Mouse (Mus musculus) erythroblast, embryonic 14.5 days (primary cell): ENCODE results near the gene Sh3rf1.

Experiments used
- GATA1 ChIP-seq: IDR thresholded peaks from 2 replicates; pipeline ENCODE4 v1.6.1; 2012; ENCODE audit warnings: low read length, inconsistent platforms, mixed read lengths
- TAL1 ChIP-seq: IDR thresholded peaks from 3 replicates; pipeline ENCODE4 v1.6.1; 2012; ENCODE audit warnings: low read length, inconsistent platforms, mixed read lengths

GRCm38 (mm10) chr8:61270016-61270415 is 46.3 kb downstream of the Sh3rf1 start:
- no peak for TF ChIP-seq GATA1
- TF ChIP-seq TAL1 = no peak
